In genomic region chr4:111255499-111255898, GRCm38 (mm10) we compare ENCODE assay signal across 13 mouse cellular contexts.
DNase-seq lines count a peak whose midpoint lies in the region; ATAC-seq lines count a peak whose summit lies in the region.
"Had no signal": no experiment of that assay in that cellular context is flagged by ENCODE, and none has a peak within 500 bp of the region (broad histone marks: within the 10 kb centered on the region; RNA-seq: fewer than 3 reads in every experiment).

No protein-coding gene starts in this region.

- DNase-seq in forebrain, embryonic 11.5 days (ENCODE audit: low spot score): no peak
- peak; percentile 6 for DNase-seq in ZHBTc4 (ENCODE audit: low read depth, low spot score)
- DNase-seq in embryonic facial prominence, embryonic 10.5 days (ENCODE audit: low spot score): peak; percentile 11
- DNase-seq in spleen, postnatal 36 days (ENCODE audit: low spot score in 2 of 2): no peak
- no peak for DNase-seq in spleen, postnatal 10 days (ENCODE audit: low spot score in 2 of 2)
- no peak for DNase-seq in cerebellum, adult 8-10 months
- DNase-seq: cerebellum, postnatal 36 days; kidney, adult 18-20 months; liver, embryonic 13.5 days; thymus, postnatal 14 days had no signal

- 32% methylated on average over 4 of the region's 4 CpGs for WGBS in forebrain, embryonic 13.5 days
- 25% methylated on average over 4 of the region's 4 CpGs for WGBS in forebrain, embryonic 11.5 days
- WGBS in embryonic facial prominence, embryonic 10.5 days: 66% methylated on average over 4 of the region's 4 CpGs
- 22% methylated on average over 4 of the region's 4 CpGs for WGBS in midbrain, embryonic 13.5 days

- no peak overlapping the region for H3K4me3 ChIP-seq in forebrain, embryonic 13.5 days
- H3K4me3 ChIP-seq in forebrain, embryonic 11.5 days (ENCODE audit: low read depth, low read length): no peak overlapping the region
- H3K4me3 ChIP-seq in embryonic facial prominence, embryonic 10.5 days: no peak overlapping the region
- H3K4me3 ChIP-seq in midbrain, embryonic 13.5 days (replicated peaks): no peak overlapping the region
- H3K4me3 ChIP-seq: erythroblast, embryonic 14.5 days; liver, embryonic 13.5 days had no signal

- 0 out of 2 replicates have a peak, but pooled peaks have one; percentile 27 for ATAC-seq in forebrain, embryonic 13.5 days
- no peak for ATAC-seq in forebrain, embryonic 11.5 days (replicated peaks; ENCODE audit: low FRiP score)
- ATAC-seq in midbrain, embryonic 13.5 days: peak; percentile 73

- no peak overlapping the region for H3K27ac ChIP-seq in forebrain, embryonic 13.5 days
- H3K27ac ChIP-seq in forebrain, embryonic 11.5 days (ENCODE audit: low read depth, low read length): no peak overlapping the region
- H3K27ac ChIP-seq in embryonic facial prominence, embryonic 10.5 days (replicated peaks): no peak overlapping the region
- H3K27ac ChIP-seq in midbrain, embryonic 13.5 days: 0 out of 2 replicates have a peak overlapping the region, but pooled peaks have one; percentile 4
- H3K27ac ChIP-seq: liver, embryonic 13.5 days had no signal

- 0 out of 2 replicates have a peak, but pooled peaks cover 3% of the 10 kb centered on the region for H3K4me1 ChIP-seq in forebrain, embryonic 13.5 days
- H3K4me1 ChIP-seq in forebrain, embryonic 11.5 days (replicated peaks; ENCODE audit: control insufficient read depth, insufficient read depth, low read length): no peaks in the 10 kb centered on the region
- no peaks in the 10 kb centered on the region for H3K4me1 ChIP-seq in embryonic facial prominence, embryonic 10.5 days
- H3K4me1 ChIP-seq in midbrain, embryonic 13.5 days (replicated peaks): peaks cover 4% of the 10 kb centered on the region
- H3K4me1 ChIP-seq: liver, embryonic 13.5 days had no signal

- no peak overlapping the region for H3K9ac ChIP-seq in forebrain, embryonic 13.5 days
- no peak overlapping the region for H3K9ac ChIP-seq in forebrain, embryonic 11.5 days (ENCODE audit: low read length)
- H3K9ac ChIP-seq in midbrain, embryonic 13.5 days (replicated peaks): no peak overlapping the region
- H3K9ac ChIP-seq: liver, embryonic 13.5 days had no signal

- no peaks in the 10 kb centered on the region for H3K36me3 ChIP-seq in forebrain, embryonic 13.5 days (ENCODE audit: poor library complexity, severe bottlenecking)
- H3K36me3 ChIP-seq in forebrain, embryonic 11.5 days (ENCODE audit: control insufficient read depth, insufficient read depth, low read length): no peaks in the 10 kb centered on the region
- H3K36me3 ChIP-seq in embryonic facial prominence, embryonic 10.5 days (replicated peaks): no peaks in the 10 kb centered on the region
- H3K36me3 ChIP-seq in midbrain, embryonic 13.5 days: no peaks in the 10 kb centered on the region
- H3K36me3 ChIP-seq: liver, embryonic 13.5 days had no signal

- no peaks in the 10 kb centered on the region for H3K27me3 ChIP-seq in forebrain, embryonic 13.5 days
- no peaks in the 10 kb centered on the region for H3K27me3 ChIP-seq in forebrain, embryonic 11.5 days (ENCODE audit: control insufficient read depth, insufficient read depth, low read length)
- H3K27me3 ChIP-seq in embryonic facial prominence, embryonic 10.5 days (replicated peaks; ENCODE audit: low read depth, poor library complexity, severe bottlenecking): no peaks in the 10 kb centered on the region
- H3K27me3 ChIP-seq in midbrain, embryonic 13.5 days: no peaks in the 10 kb centered on the region
- H3K27me3 ChIP-seq: liver, embryonic 13.5 days had no signal

- no peaks in the 10 kb centered on the region for H3K9me3 ChIP-seq in forebrain, embryonic 13.5 days (replicated peaks)
- no peaks in the 10 kb centered on the region for H3K9me3 ChIP-seq in forebrain, embryonic 11.5 days (ENCODE audit: control insufficient read depth, low read length)
- H3K9me3 ChIP-seq in embryonic facial prominence, embryonic 10.5 days: no peaks in the 10 kb centered on the region
- no peaks in the 10 kb centered on the region for H3K9me3 ChIP-seq in midbrain, embryonic 13.5 days
- H3K9me3 ChIP-seq: liver, embryonic 13.5 days had no signal

- no peak overlapping the region for H3K4me2 ChIP-seq in forebrain, embryonic 13.5 days
- H3K4me2 ChIP-seq in forebrain, embryonic 11.5 days (ENCODE audit: low read depth, low read length, severe bottlenecking): no peak overlapping the region
- H3K4me2 ChIP-seq in midbrain, embryonic 13.5 days (replicated peaks): no peak overlapping the region
- H3K4me2 ChIP-seq: liver, embryonic 13.5 days had no signal

Comparison
In these comparisons a context has a peak if more than half of its experiments do, and no peak if none do; other contexts are left out.
1. DNase-seq: peak in ZHBTc4 (single experiment) and embryonic facial prominence, embryonic 10.5 days (single experiment); none in forebrain, embryonic 11.5 days (single experiment), spleen, postnatal 36 days (0 of 2), spleen, postnatal 10 days (0 of 2) and cerebellum, adult 8-10 months (single experiment).